Mouse (Mus musculus) MEL (cell line): ENCODE results near the gene B230104I21Rik.

Experiments used
- CHD1 ChIP-seq: IDR thresholded peaks from 2 replicates; pipeline ENCODE4 v1.6.1; 2012; ENCODE audit warnings: low read depth, mild to moderate bottlenecking, inconsistent platforms, low read length, improper control_type of control experiment
- CTCF ChIP-seq, 3 experiments: IDR thresholded peaks in 2 of 3; conservative IDR thresholded peaks in 1 of 3; 2 replicates each; pipeline ENCODE4 v1.5.1; 2011 to 2012; ENCODE audit warnings: low read length in 3 of 3, low read depth in 2 of 3, mild to moderate bottlenecking in 2 of 3, improper control_type of control experiment in 1 of 3, inconsistent platforms in 1 of 3, mixed read lengths in 1 of 3, moderate library complexity in 1 of 3; ENCODE audit not compliant: control insufficient read depth in 1 of 3, insufficient read depth in 1 of 3, poor library complexity in 1 of 3, severe bottlenecking in 1 of 3
- ELF1 ChIP-seq: IDR thresholded peaks from 2 replicates; pipeline ENCODE4 v1.6.1; 2014; ENCODE audit warnings: low read depth, mild to moderate bottlenecking, inconsistent platforms, low read length, improper control_type of control experiment, moderate library complexity
- EP300 ChIP-seq, 2 experiments: IDR thresholded peaks; 2 replicates each; pipeline ENCODE4 v1.6.1; 2011; ENCODE audit warnings: improper control_type of control experiment in 2 of 2, low read length in 2 of 2, low read depth in 1 of 2, mild to moderate bottlenecking in 1 of 2
- GATA1 ChIP-seq: IDR thresholded peaks from 2 replicates; pipeline ENCODE4 v1.6.1; 2011; ENCODE audit warnings: low read depth, low read length, improper control_type of control experiment
- MAFK ChIP-seq: IDR thresholded peaks from 2 replicates; pipeline ENCODE4 v1.6.1; 2011; ENCODE audit warnings: low read depth, mild to moderate bottlenecking, low read length, improper control_type of control experiment, borderline replicate concordance
- NELFE ChIP-seq: IDR thresholded peaks from 2 replicates; pipeline ENCODE4 v1.6.1; 2011; ENCODE audit warnings: low read depth, low read length, improper control_type of control experiment
- POLR2A ChIP-seq, 2 experiments: IDR thresholded peaks; 2 replicates each; pipeline ENCODE4 v1.6.1; 2011 to 2012; ENCODE audit warnings: low read length in 2 of 2, mild to moderate bottlenecking in 2 of 2, control low read depth in 1 of 2, improper control_type of control experiment in 1 of 2, low read depth in 1 of 2, moderate library complexity in 1 of 2; ENCODE audit not compliant: control insufficient read depth in 1 of 2, insufficient read depth in 1 of 2, poor library complexity in 1 of 2
- POLR2AphosphoS2 ChIP-seq: IDR thresholded peaks from 2 replicates; pipeline ENCODE4 v1.6.1; 2011; ENCODE audit warnings: low read length, improper control_type of control experiment
- USF2 ChIP-seq, 2 experiments: IDR thresholded peaks; 2 replicates each; pipeline ENCODE4 v1.6.1; 2011 to 2012; ENCODE audit warnings: improper control_type of control experiment in 2 of 2, low read length in 2 of 2, borderline replicate concordance in 1 of 2, inconsistent platforms in 1 of 2, low read depth in 1 of 2, mild to moderate bottlenecking in 1 of 2; ENCODE audit not compliant: insufficient read depth in 1 of 2

- TF ChIP-seq NELFE, result no peak
- no peak for TF ChIP-seq POLR2A (IDR thresholded peaks at IDR 0.05; ENCODE audit: control insufficient read depth in 1 of 2, insufficient read depth in 1 of 2, low read depth in 1 of 2, low read length in 2 of 2, poor library complexity in 1 of 2)
- no peak for TF ChIP-seq GATA1
- TF ChIP-seq EP300 (IDR thresholded peaks at IDR 0.05; ENCODE audit: low read depth in 1 of 2, low read length in 2 of 2), result no peak
- no peak for TF ChIP-seq CTCF (IDR thresholded peaks at IDR 0.05 in 2 of 3, conservative IDR thresholded peaks at IDR 0.05 in 1 of 3; ENCODE audit: control insufficient read depth in 1 of 3, insufficient read depth in 1 of 3, low read depth in 2 of 3, low read length in 3 of 3, poor library complexity in 1 of 3, severe bottlenecking in 1 of 3)
- no peak for TF ChIP-seq USF2 (IDR thresholded peaks at IDR 0.05; ENCODE audit: borderline replicate concordance in 1 of 2, insufficient read depth in 1 of 2, low read depth in 1 of 2, low read length in 2 of 2)
- TF ChIP-seq CHD1, result no peak
- no peak for TF ChIP-seq ELF1
- TF ChIP-seq POLR2AphosphoS2, result no peak
- no peak for TF ChIP-seq MAFK
Measured at GRCm38 (mm10) chr4:154369089-154369488, 33.2 kb downstream of the B230104I21Rik start.
